Mouse (Mus musculus): ENCODE measurements around the gene Vav3. TPM values are rescaled to one million over a fixed set of nuclear protein-coding genes. Genes with fewer than 3 reads are reported as not detected.

Gene Vav3
- polyA plus RNA-seq, 1 experiment from 2014 or later: 7.0 TPM

DNA sequence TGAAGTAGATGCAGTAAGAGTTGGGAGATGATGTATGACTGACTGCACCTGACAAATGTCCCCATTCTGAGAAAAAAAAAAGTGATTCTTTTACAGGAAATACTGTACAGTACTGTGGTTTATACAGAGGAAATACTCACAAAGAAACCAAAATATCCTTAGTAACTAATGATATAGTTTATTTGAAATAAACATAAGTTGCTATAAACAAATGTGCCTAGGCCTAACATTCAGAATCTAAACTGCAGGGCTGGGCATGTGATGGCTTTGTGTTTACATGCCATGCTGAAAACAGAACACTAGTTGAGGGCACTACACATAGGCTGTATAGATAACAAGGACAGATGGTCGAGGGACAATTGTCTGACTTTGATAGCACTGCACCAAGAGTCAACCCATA is 114.2 kb downstream of the Vav3 start:
- no peaks in the 10 kb centered on the region for H3K27me3 ChIP-seq (replicated peaks)
- H3K9me3 ChIP-seq (replicated peaks): no peaks in the 10 kb centered on the region
- no peak overlapping the region for H3K4me2 ChIP-seq
- no peak overlapping the region for H3K9ac ChIP-seq
- no peak overlapping the region for H3K4me3 ChIP-seq
- WGBS (ENCODE audit: insufficient replicate concordance): 19% methylated on average over 1 of the region's 1 CpGs
- H3K27ac ChIP-seq: no peak overlapping the region
- no peaks in the 10 kb centered on the region for H3K36me3 ChIP-seq
- no peaks in the 10 kb centered on the region for H3K4me1 ChIP-seq
- ATAC-seq: no peak

- H3K4me2 ChIP-seq: no peak overlapping the region
- 68% methylated on average over 1 of the region's 1 CpGs for WGBS (ENCODE audit: insufficient replicate concordance)
- no peaks in the 10 kb centered on the region for H3K4me1 ChIP-seq
- H3K27me3 ChIP-seq (replicated peaks): no peaks in the 10 kb centered on the region
- ATAC-seq: no peak
- H3K4me3 ChIP-seq: no peak overlapping the region
- H3K9ac ChIP-seq: no peak overlapping the region
- H3K27ac ChIP-seq: no peak overlapping the region
- H3K9me3 ChIP-seq (replicated peaks): no peaks in the 10 kb centered on the region
- no peaks in the 10 kb centered on the region for H3K36me3 ChIP-seq
Observed at GRCm38 (mm10) chr3:109456340-109456739, 115.9 kb downstream of the Vav3 start.

GRCm38 (mm10) chr3:109463684-109464083 is 123.2 kb downstream of the Vav3 start:
- Histone ChIP-seq H3K36me3 (no peaks in the 10 kb centered on the region), H3K9me3 (replicated peaks) (no peaks in the 10 kb centered on the region), H3K4me1 (no peaks in the 10 kb centered on the region), H3K4me2 (no peak overlapping the region), H3K4me3 (no peak overlapping the region), H3K27ac (no peak overlapping the region), H3K9ac (no peak overlapping the region), H3K27me3 (replicated peaks) (no peaks in the 10 kb centered on the region)
- ATAC-seq: no peak
- WGBS (ENCODE audit: insufficient replicate concordance): 47% methylated on average over 6 of the region's 6 CpGs

DNA sequence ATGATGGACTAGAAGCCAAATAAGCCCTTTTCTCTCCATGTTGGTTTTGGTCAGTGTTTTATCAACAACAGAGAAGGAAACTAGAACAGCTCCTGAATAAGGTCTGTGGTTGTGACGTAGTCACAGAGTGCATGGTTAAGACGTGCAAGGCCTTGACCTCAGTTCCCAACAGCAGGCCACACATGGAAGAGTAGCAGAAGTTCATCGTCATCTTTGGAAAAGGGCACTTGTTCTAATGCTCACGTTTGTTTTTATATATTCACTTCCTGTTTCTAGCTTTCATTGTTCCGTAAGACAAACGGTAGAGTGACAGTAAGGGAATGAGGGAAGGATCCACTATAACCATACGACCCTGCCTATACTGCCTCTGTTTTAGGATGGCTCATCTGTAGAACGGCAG is 124.1 kb downstream of the Vav3 start:
- H3K9me3 ChIP-seq (replicated peaks): no peaks in the 10 kb centered on the region
- WGBS (ENCODE audit: insufficient replicate concordance): 58% methylated on average over 8 of the region's 8 CpGs
- no peak overlapping the region for H3K9ac ChIP-seq
- no peaks in the 10 kb centered on the region for H3K27me3 ChIP-seq (replicated peaks)
- no peak overlapping the region for H3K27ac ChIP-seq
- no peak overlapping the region for H3K4me3 ChIP-seq
- H3K4me1 ChIP-seq: no peaks in the 10 kb centered on the region
- ATAC-seq: no peak
- no peak overlapping the region for H3K4me2 ChIP-seq
- H3K36me3 ChIP-seq: no peaks in the 10 kb centered on the region

DNA sequence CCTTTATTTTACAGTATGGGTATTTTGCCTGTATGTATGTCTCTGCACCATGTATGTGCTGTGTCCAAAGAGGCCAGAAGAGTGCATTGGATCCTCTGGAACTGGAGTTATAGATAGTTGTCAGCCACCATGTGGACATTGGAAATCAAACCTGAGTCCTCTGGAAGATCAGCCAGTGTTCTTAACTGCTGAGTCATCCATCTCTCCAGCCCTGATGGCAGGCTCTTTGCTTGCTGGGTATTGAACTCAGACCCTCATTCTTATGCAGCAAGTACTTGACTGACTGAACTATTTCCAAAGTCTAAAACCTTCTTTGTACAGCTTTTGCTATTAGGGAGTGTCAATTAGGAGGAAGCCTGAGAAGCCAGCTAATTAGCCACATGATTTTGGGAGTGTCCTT is 126.1 kb downstream of the Vav3 start:
- Histone ChIP-seq H3K4me2 (no peak overlapping the region), H3K36me3 (no peaks in the 10 kb centered on the region), H3K27ac (no peak overlapping the region), H3K27me3 (replicated peaks) (no peaks in the 10 kb centered on the region), H3K9me3 (replicated peaks) (no peaks in the 10 kb centered on the region), H3K4me3 (no peak overlapping the region), H3K9ac (no peak overlapping the region), H3K4me1 (no peaks in the 10 kb centered on the region)
- ATAC-seq: no peak

DNA sequence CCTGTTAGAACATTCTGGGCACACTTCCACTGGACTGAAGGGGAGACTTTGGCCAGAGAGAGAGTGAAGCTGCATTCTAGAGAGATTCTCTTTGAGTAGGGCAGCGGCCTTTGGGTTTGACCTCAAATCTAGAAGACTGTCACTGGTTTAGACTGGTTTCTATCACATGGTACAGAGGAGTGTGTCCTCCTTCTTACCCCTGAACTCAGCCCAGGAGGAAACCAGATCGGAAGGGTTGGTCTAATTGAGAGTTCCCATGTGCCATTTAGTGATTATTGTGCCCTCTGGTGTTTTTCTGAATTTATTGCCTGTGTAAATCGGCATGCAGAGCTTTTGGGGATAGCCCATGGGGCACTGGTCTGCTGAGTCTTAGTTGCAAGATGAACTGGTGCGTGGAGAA is 126.8 kb downstream of the Vav3 start:
- Histone ChIP-seq H3K4me3 (no peak overlapping the region), H3K9ac (no peak overlapping the region), H3K27ac (no peak overlapping the region), H3K4me2 (no peak overlapping the region), H3K36me3 (no peaks in the 10 kb centered on the region), H3K9me3 (replicated peaks) (no peaks in the 10 kb centered on the region), H3K4me1 (no peaks in the 10 kb centered on the region), H3K27me3 (replicated peaks) (no peaks in the 10 kb centered on the region)
- ATAC-seq: no peak
- WGBS (ENCODE audit: insufficient replicate concordance): 47% methylated on average over 4 of the region's 4 CpGs

DNA sequence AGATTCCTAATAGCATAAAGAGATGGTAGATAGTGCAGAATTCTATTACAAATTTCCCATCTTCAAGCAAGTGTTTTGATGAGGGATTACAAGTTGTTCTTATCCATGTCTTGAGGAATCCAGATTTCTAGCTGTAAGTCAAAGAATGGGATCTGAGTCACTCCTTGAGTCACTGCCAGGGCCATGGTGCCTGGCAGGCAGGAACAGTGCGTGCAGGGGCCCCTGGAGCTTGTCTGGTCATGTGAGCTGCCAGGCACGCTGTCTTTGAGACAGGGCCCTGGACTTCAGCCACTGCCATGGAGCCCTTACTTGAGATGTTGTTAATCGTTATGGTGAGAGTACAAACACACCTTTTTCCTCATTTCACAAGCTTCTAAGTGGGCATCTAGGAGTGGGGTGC is 129.0 kb downstream of the Vav3 start:
- Histone ChIP-seq H3K4me3 (no peak overlapping the region), H3K4me1 (no peaks in the 10 kb centered on the region), H3K27me3 (replicated peaks) (no peaks in the 10 kb centered on the region), H3K27ac (no peak overlapping the region), H3K9ac (no peak overlapping the region), H3K36me3 (no peaks in the 10 kb centered on the region), H3K4me2 (no peak overlapping the region), H3K9me3 (replicated peaks) (no peaks in the 10 kb centered on the region)
- WGBS (ENCODE audit: insufficient replicate concordance): 58% methylated on average over 3 of the region's 3 CpGs
- no peak for ATAC-seq

DNA sequence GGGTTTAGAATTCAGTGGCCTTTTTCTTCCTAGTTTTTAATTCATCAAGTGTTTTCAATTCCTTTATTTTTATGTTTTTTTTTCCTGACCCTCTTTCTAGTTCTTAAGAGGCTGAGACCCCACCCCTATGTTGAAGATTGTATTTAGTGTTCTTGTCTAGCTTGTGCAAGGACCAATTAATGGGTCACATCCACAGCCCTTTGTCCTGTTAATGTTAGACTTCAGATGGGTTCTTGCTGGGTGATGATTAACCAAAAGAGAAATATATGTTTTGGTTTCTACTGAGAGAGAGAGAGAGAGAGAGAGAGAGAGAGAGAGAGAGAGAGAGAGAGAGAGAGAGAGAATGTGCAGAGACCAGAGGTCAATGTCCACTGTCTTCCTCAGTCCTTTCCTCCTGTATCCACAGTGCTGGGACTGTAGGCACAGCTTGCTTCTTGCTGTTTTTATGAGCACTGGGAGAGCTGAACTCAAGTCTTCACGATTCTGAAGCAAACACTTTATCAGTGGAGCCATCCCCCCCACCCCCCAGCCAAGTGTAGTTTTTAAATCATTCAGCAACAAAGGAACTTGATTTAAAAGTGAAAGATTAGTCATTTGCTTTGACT is 130.3 kb downstream of the Vav3 start:
- Histone ChIP-seq H3K9ac (no peak overlapping the region), H3K4me3 (no peak overlapping the region), H3K27me3 (replicated peaks) (no peaks in the 10 kb centered on the region), H3K36me3 (no peaks in the 10 kb centered on the region), H3K9me3 (replicated peaks) (no peaks in the 10 kb centered on the region), H3K27ac (no peak overlapping the region), H3K4me2 (no peak overlapping the region), H3K4me1 (no peaks in the 10 kb centered on the region)
- no peak for ATAC-seq
- 43% methylated on average over 1 of the region's 1 CpGs for WGBS (ENCODE audit: insufficient replicate concordance)

DNA sequence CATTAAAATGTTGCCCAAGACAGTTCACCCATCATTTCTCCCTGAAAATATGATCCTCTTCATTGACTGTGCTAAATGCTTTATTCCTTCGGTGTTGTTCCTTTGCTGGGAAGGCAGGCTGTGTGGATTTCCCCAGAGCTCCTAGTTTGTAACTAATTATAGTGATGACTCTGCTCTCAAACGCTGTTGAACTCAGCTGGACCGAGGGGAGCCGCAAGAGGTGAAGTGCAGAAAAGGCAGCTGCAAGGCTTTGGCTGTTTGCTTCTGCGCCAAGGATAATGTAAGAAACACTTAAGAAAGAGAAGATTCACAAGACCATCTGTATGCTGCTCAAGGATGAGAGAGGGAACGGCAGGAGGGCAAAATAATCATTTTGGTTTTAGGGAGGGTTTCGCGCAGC is 136.1 kb downstream of the Vav3 start:
- H3K27ac ChIP-seq: no peak overlapping the region

DNA sequence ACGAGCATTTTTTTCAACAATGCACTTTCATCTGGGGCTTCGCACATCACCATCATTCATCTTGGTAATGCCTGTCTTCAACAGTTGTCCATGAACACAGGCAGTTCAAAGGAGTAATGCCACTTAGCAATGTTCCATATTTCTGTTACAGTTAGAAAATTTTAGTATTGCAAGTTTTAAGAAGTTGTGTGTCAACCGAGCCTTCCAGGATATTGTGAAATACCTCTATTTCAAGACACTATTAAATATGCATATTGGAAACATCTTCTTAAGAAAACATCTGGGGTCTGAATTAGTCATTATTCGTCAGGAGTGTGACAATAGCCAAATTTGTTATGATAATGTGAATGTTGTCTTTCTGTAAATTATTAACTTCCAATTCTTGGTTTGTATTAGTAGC is 137.8 kb downstream of the Vav3 start:
- no peaks in the 10 kb centered on the region for H3K9me3 ChIP-seq (replicated peaks)
- H3K4me1 ChIP-seq: no peaks in the 10 kb centered on the region
- no peak for ATAC-seq
- no peak overlapping the region for H3K4me2 ChIP-seq
- no peak overlapping the region for H3K27ac ChIP-seq
- WGBS (ENCODE audit: insufficient replicate concordance): 57% methylated on average over 4 of the region's 4 CpGs
- H3K9ac ChIP-seq: no peak overlapping the region
- H3K4me3 ChIP-seq: no peak overlapping the region
- H3K27me3 ChIP-seq (replicated peaks): no peaks in the 10 kb centered on the region
- no peaks in the 10 kb centered on the region for H3K36me3 ChIP-seq

More for the DNA sequence above, 136.1 kb downstream of the Vav3 start:
- Histone ChIP-seq H3K4me3 (no peak overlapping the region), H3K4me1 (no peaks in the 10 kb centered on the region), H3K9me3 (replicated peaks) (no peaks in the 10 kb centered on the region), H3K36me3 (no peaks in the 10 kb centered on the region), H3K27me3 (replicated peaks) (no peaks in the 10 kb centered on the region), H3K4me2 (no peak overlapping the region), H3K9ac (no peak overlapping the region)
- WGBS (ENCODE audit: insufficient replicate concordance): 82% methylated on average over 8 of the region's 8 CpGs
- ATAC-seq: no peak

- Histone ChIP-seq H3K27ac (no peak overlapping the region), H3K4me2 (no peak overlapping the region), H3K4me1 (no peaks in the 10 kb centered on the region), H3K27me3 (replicated peaks) (no peaks in the 10 kb centered on the region), H3K4me3 (no peak overlapping the region), H3K9me3 (replicated peaks) (no peaks in the 10 kb centered on the region), H3K36me3 (no peaks in the 10 kb centered on the region), H3K9ac (no peak overlapping the region)
- WGBS (ENCODE audit: insufficient replicate concordance): 68% methylated on average over 2 of the region's 2 CpGs
- no peak for ATAC-seq
Observed at GRCm38 (mm10) chr3:109480625-109481024, 140.2 kb downstream of the Vav3 start.

GRCm38 (mm10) chr3:109486786-109487185 is 146.3 kb downstream of the Vav3 start:
- no peak for ATAC-seq
- H3K9me3 ChIP-seq (replicated peaks): no peaks in the 10 kb centered on the region
- no peaks in the 10 kb centered on the region for H3K4me1 ChIP-seq
- H3K27me3 ChIP-seq (replicated peaks): no peaks in the 10 kb centered on the region
- WGBS (ENCODE audit: insufficient replicate concordance): 59% methylated on average over 3 of the region's 3 CpGs
- H3K9ac ChIP-seq: no peak overlapping the region
- no peak overlapping the region for H3K4me3 ChIP-seq
- no peaks in the 10 kb centered on the region for H3K36me3 ChIP-seq
- H3K4me2 ChIP-seq: no peak overlapping the region
- no peak overlapping the region for H3K27ac ChIP-seq

DNA sequence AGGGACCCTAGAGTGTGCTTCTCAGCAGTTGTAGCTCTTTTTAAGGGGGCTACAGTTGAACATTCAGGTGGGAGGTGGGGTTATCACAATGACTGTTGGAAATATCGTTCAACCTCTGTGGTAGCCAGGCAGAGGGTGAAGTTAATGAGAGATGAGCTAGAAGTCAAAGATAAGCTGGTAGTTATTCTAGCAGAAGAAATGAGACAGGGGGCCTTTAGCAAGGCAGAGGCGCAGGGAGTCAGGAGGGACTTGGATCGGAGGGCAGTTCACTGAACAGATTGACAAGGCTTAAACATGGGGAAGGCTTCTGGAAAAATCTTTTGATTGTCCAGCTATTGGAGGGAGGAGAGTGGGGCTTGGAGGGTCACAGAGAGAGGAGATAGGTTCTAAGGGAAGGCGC is 147.4 kb downstream of the Vav3 start:
- 74% methylated on average over 4 of the region's 4 CpGs for WGBS (ENCODE audit: insufficient replicate concordance)
- no peaks in the 10 kb centered on the region for H3K27me3 ChIP-seq (replicated peaks)
- no peak overlapping the region for H3K4me3 ChIP-seq
- no peak overlapping the region for H3K4me2 ChIP-seq
- no peak overlapping the region for H3K9ac ChIP-seq
- H3K9me3 ChIP-seq (replicated peaks): no peaks in the 10 kb centered on the region
- H3K36me3 ChIP-seq: no peaks in the 10 kb centered on the region
- no peak for ATAC-seq
- no peaks in the 10 kb centered on the region for H3K4me1 ChIP-seq
- no peak overlapping the region for H3K27ac ChIP-seq

All from liver, embryonic 12.5 days (tissue).